Mouse (Mus musculus) G1E (cell line): ENCODE measurements around the gene AC134908.4.

Source experiments
- CTCF ChIP-seq: IDR thresholded peaks from 2 replicates; pipeline ENCODE4 v1.5.1; 2012; ENCODE audit warnings: low read depth, low read length, inconsistent platforms, mixed read lengths
- GATA1 ChIP-seq: IDR thresholded peaks from 2 replicates; pipeline ENCODE4 v1.6.1; 2012; ENCODE audit warnings: borderline replicate concordance, low read length, inconsistent platforms, mixed read lengths
- GATA2 ChIP-seq: IDR thresholded peaks from 2 replicates; pipeline ENCODE4 v1.6.1; 2012; ENCODE audit warnings: low read depth, low read length, inconsistent platforms, borderline replicate concordance
- POLR2AphosphoS5 ChIP-seq: IDR thresholded peaks from 2 replicates; pipeline ENCODE4 v1.6.1; 2012; ENCODE audit warnings: low read depth, low read length, inconsistent platforms; ENCODE audit not compliant: insufficient replicate concordance
- TAL1 ChIP-seq: conservative IDR thresholded peaks from 2 replicates; pipeline ENCODE4 v1.6.1; 2012; ENCODE audit warnings: low read depth, low read length, inconsistent platforms, mixed read lengths

DNA sequence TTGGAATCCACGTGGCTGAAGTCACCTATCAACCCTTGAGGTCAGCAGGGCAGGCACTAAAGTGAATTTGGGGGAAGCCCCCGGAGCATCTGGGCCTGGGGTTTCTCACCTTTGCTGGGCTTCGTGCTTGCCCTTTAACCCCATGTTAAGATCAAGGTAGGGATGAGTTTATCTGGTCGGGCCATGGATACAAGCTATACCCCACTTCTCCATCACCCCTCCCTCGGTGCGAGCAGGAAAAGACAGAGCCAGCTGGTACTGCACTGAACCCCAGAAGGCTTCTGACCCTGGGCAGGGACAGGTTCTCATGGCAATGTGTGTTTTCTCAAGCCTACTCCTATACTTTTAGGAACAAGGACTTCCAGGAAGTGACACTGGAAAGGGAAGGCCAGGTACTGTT is 14.1 kb downstream of the AC134908.4 start:
- TF ChIP-seq CTCF (no peak), GATA2 (no peak), GATA1 (no peak), TAL1 (no peak), POLR2AphosphoS5 (no peak)
